Comparison of ENCODE assay signal across 30 mouse cellular contexts in the genomic region with DNA sequence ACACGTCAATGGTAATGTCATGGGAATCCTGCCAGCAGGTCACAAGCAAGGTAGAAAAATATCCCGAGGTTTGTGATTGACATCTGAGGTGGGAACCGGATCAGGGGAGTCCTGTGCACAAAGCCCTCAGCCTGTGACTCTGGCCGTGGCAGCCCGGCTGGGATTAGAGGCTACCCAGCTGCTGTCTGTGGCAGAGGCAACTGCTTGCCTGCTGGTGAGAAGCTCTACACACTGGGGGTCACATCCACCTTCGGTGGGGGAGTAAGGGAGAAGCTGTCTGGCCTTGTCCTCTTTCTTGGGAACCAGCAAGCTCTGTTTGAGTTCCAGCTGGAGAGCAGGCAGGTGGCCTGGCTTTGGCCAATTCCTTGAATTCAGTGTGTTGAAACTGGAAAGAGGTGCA.
DNase-seq lines count a peak whose midpoint lies in the region; ATAC-seq lines count a peak whose summit lies in the region.
"Had no signal": no experiment of that assay in that cellular context is flagged by ENCODE, and none has a peak within 500 bp of the region (broad histone marks: within the 10 kb centered on the region; RNA-seq: fewer than 3 reads in every experiment).

No protein-coding gene starts in this region.

- WGBS in kidney, embryonic 14.5 days: 46% methylated on average over 6 of the region's 6 CpGs
- WGBS in embryonic facial prominence, embryonic 14.5 days: 57% methylated on average over 6 of the region's 6 CpGs
- WGBS in limb, embryonic 15.5 days: 69% methylated on average over 6 of the region's 6 CpGs

- no peaks in the 10 kb centered on the region for H3K36me3 ChIP-seq in kidney, embryonic 14.5 days (ENCODE audit: control insufficient read depth, insufficient read depth, low read length)
- no peaks in the 10 kb centered on the region for H3K36me3 ChIP-seq in embryonic facial prominence, embryonic 14.5 days (ENCODE audit: control insufficient read depth, insufficient read depth, low read length)
- no peaks in the 10 kb centered on the region for H3K36me3 ChIP-seq in limb, embryonic 15.5 days
- H3K36me3 ChIP-seq: forebrain, embryonic 10.5 days; forebrain, embryonic 15.5 days; kidney, embryonic 15.5 days; liver, embryonic 12.5 days; neural tube, embryonic 13.5 days had no signal

- H3K4me2 ChIP-seq in kidney, embryonic 14.5 days (replicated peaks; ENCODE audit: low read depth, low read length): no peak overlapping the region
- no peak overlapping the region for H3K4me2 ChIP-seq in embryonic facial prominence, embryonic 14.5 days (ENCODE audit: low read depth, low read length)
- H3K4me2 ChIP-seq in limb, embryonic 15.5 days: no peak overlapping the region
- H3K4me2 ChIP-seq: forebrain, embryonic 15.5 days; heart, embryonic 11.5 days; hindbrain, embryonic 14.5 days; kidney, embryonic 15.5 days; liver, embryonic 12.5 days; midbrain, embryonic 11.5 days; neural tube, embryonic 13.5 days had no signal

- H3K27ac ChIP-seq in kidney, embryonic 14.5 days (ENCODE audit: low read depth, low read length): no peak overlapping the region
- peak overlapping the region; percentile 46 for H3K27ac ChIP-seq in embryonic facial prominence, embryonic 14.5 days (replicated peaks; ENCODE audit: low read depth, low read length)
- H3K27ac ChIP-seq in limb, embryonic 15.5 days: peak overlapping the region; percentile 85
- H3K27ac ChIP-seq: forebrain, embryonic 10.5 days; forebrain, embryonic 15.5 days; gastrocnemius, adult 2 months; hindbrain, embryonic 14.5 days; layer of hippocampus, adult 2 months; left cerebral cortex, adult 2 months; liver, embryonic 12.5 days; neural tube, embryonic 13.5 days had no signal

- no peaks in the 10 kb centered on the region for H3K9me3 ChIP-seq in kidney, embryonic 14.5 days (ENCODE audit: control insufficient read depth, low read length)
- no peaks in the 10 kb centered on the region for H3K9me3 ChIP-seq in embryonic facial prominence, embryonic 14.5 days (ENCODE audit: control insufficient read depth, low read length)
- H3K9me3 ChIP-seq in limb, embryonic 15.5 days: no peaks in the 10 kb centered on the region
- H3K9me3 ChIP-seq: forebrain, embryonic 10.5 days; forebrain, embryonic 15.5 days; kidney, embryonic 15.5 days; liver, embryonic 12.5 days; neural tube, embryonic 13.5 days had no signal

- no peak overlapping the region for H3K4me3 ChIP-seq in kidney, embryonic 14.5 days (ENCODE audit: low read length)
- H3K4me3 ChIP-seq in embryonic facial prominence, embryonic 14.5 days (ENCODE audit: low read depth, low read length): no peak overlapping the region
- H3K4me3 ChIP-seq in limb, embryonic 15.5 days: no peak overlapping the region
- H3K4me3 ChIP-seq: forebrain, embryonic 10.5 days; forebrain, embryonic 15.5 days; gastrocnemius, adult 2 months; kidney, embryonic 15.5 days; layer of hippocampus, adult 2 months; left cerebral cortex, adult 2 months; liver, embryonic 12.5 days; neural tube, embryonic 13.5 days had no signal

- no peaks in the 10 kb centered on the region for H3K27me3 ChIP-seq in kidney, embryonic 14.5 days (ENCODE audit: control insufficient read depth, insufficient read depth, low read length)
- H3K27me3 ChIP-seq in embryonic facial prominence, embryonic 14.5 days (replicated peaks; ENCODE audit: control insufficient read depth, insufficient read depth, low read length): no peaks in the 10 kb centered on the region
- H3K27me3 ChIP-seq in limb, embryonic 15.5 days: no peaks in the 10 kb centered on the region
- H3K27me3 ChIP-seq: forebrain, embryonic 15.5 days; kidney, embryonic 15.5 days; liver, embryonic 12.5 days; neural tube, embryonic 13.5 days; Patski had no signal

- DNase-seq in cerebellum, postnatal 25 days: peak; percentile 17 to 20
- no peak for DNase-seq in cerebellum, adult 11 months
- DNase-seq in kidney, postnatal 14 days: no peak
- peak; percentile 56 for DNase-seq in embryonic facial prominence, embryonic 14.5 days (ENCODE audit: low spot score)
- DNase-seq in adrenal gland, postnatal 36 days: no peak
- DNase-seq: adrenal gland, postnatal 10 days; gastrocnemius, adult 2 months; heart, adult 18-20 months; heart, postnatal 4 days; kidney, adult 11 months; kidney, postnatal 36 days; liver, postnatal 0 days; lung, postnatal 36 days; right cerebral cortex, postnatal 4 days; thymus, adult 2 months; thymus, postnatal 36 days had no signal

- peak; percentile 30; the same call in 1 of the 2 replicates for ATAC-seq in kidney, embryonic 14.5 days (ENCODE audit: low FRiP score, low TSS enrichment)
- no peak for ATAC-seq in embryonic facial prominence, embryonic 14.5 days (ENCODE audit: low read depth)
- peak; percentile 56 for ATAC-seq in limb, embryonic 15.5 days (ENCODE audit: insufficient number of reproducible peaks, low FRiP score, low TSS enrichment, low read depth)
- ATAC-seq: forebrain, embryonic 15.5 days; inflammation-experienced regulatory T-cells, adult 6 months; liver, embryonic 12.5 days; liver, postnatal 0 days had no signal

- H3K9ac ChIP-seq in kidney, embryonic 14.5 days (ENCODE audit: low read depth, low read length): no peak overlapping the region
- H3K9ac ChIP-seq in embryonic facial prominence, embryonic 14.5 days (ENCODE audit: low read depth, low read length): no peak overlapping the region
- no peak overlapping the region for H3K9ac ChIP-seq in limb, embryonic 15.5 days
- H3K9ac ChIP-seq: forebrain, embryonic 15.5 days; hindbrain, embryonic 14.5 days; kidney, embryonic 15.5 days; liver, embryonic 12.5 days; liver, postnatal 0 days; neural tube, embryonic 13.5 days had no signal

- peaks cover 6% of the 10 kb centered on the region; the same call in 1 of the 2 replicates for H3K4me1 ChIP-seq in kidney, embryonic 14.5 days (ENCODE audit: control insufficient read depth, insufficient read depth, low read length)
- H3K4me1 ChIP-seq in embryonic facial prominence, embryonic 14.5 days (ENCODE audit: control insufficient read depth, insufficient read depth, low read length): peaks cover 39% of the 10 kb centered on the region
- H3K4me1 ChIP-seq in limb, embryonic 15.5 days: peaks cover 37% of the 10 kb centered on the region
- H3K4me1 ChIP-seq: liver, embryonic 12.5 days had no signal

Comparison
In these comparisons a context has a peak if more than half of its experiments do, and no peak if none do; other contexts are left out.
1. DNase-seq: peak in cerebellum, postnatal 25 days (2 of 2) and embryonic facial prominence, embryonic 14.5 days (single experiment); none in cerebellum, adult 11 months (single experiment), kidney, postnatal 14 days (single experiment) and adrenal gland, postnatal 36 days (0 of 2).